Mouse (Mus musculus): Measurements from ENCODE around the gene Tmem170. TPM values are rescaled to one million over a fixed set of nuclear protein-coding genes. Genes with fewer than 3 reads are reported as not detected.

The Tmem170 gene
- polyA plus RNA-seq, 1 experiment from 2014 or later: 4.5 TPM

DNA sequence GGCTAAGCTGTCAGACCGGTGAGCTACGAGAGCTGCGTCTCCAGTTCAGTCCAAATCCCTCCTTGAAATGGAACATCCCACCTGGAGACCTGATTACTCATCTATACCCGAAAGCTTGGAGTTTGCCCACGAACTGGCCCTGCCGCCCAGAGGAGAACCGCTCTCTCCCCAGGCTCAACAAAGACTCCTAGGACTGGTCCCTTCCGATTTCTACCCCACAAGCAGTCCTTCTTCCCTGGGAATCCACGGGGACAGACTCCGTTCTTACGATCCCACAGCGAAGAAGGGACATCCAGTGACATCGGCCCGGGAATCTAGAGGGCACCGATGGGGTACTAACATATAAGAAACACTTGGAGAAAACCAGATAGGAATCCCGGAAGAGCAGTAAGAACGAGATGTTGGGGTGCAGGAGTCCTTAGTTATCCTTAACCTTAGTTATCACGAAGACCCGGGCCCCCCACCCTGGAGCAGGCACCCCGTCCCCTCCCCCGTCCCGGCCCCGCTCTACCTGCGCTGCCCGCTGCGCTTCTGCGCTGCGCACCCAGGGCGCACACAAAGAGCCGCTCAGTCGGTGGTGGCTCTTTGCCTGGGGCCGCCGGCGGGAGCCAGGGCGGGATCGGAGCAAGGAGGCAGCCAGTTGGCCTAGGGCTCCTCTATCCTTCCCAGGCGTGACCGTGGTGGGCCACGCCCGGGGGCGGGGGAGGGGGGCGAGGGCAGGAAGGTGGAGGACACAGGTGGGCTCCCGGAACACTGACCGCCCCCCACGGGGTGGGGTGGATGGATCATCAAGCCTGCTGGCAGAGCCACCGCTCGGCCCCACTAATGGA lies 33.3 kb upstream of the Tmem170 start, which contains the start of gene Chst5:
Chst5 (minus strand) TSS at position 827 of the 830 bp plus-strand sequence.
- Histone ChIP-seq H3K4me2 (ENCODE audit: low read length) (peak within 1 kb of the TSS; percentile 67), H3K4me3 (ENCODE audit: control insufficient read depth in 1 of 2, insufficient read depth in 1 of 2, low read depth in 1 of 2, low read length in 2 of 2) (peak within 1 kb of the TSS; percentile 28 to 31; a peak in 3 of 4 replicates), H3K9ac (ENCODE audit: low read length) (peak within 1 kb of the TSS; percentile 50; the same call in 1 of the 2 replicates), H3K4me1 (ENCODE audit: control insufficient read depth in 2 of 2, insufficient read depth in 2 of 2, low read length in 2 of 2) (peaks cover 7 to 12% of the 10 kb centered on the region in 2 experiments; a peak in 2 of 4 replicates), H3K27ac (replicated peaks in 1 of 2; ENCODE audit: control insufficient read depth in 1 of 2, insufficient read depth in 1 of 2, low read depth in 2 of 2, low read length in 2 of 2) (no peak within 1 kb of the TSS), H3K36me3 (ENCODE audit: control insufficient read depth, insufficient read depth, low read length) (no peaks in the 10 kb centered on the region), H3K9me3 (ENCODE audit: control insufficient read depth, low read length) (no peaks in the 10 kb centered on the region), H3K27me3 (ENCODE audit: control insufficient read depth, insufficient read depth, low read length) (peaks cover 31% of the 10 kb centered on the region)
- no peak for ATAC-seq (ENCODE audit: insufficient number of reproducible peaks, insufficient read depth, low FRiP score, low read depth)
- WGBS: 9% methylated on average over 47 of the region's 47 CpGs

DNA sequence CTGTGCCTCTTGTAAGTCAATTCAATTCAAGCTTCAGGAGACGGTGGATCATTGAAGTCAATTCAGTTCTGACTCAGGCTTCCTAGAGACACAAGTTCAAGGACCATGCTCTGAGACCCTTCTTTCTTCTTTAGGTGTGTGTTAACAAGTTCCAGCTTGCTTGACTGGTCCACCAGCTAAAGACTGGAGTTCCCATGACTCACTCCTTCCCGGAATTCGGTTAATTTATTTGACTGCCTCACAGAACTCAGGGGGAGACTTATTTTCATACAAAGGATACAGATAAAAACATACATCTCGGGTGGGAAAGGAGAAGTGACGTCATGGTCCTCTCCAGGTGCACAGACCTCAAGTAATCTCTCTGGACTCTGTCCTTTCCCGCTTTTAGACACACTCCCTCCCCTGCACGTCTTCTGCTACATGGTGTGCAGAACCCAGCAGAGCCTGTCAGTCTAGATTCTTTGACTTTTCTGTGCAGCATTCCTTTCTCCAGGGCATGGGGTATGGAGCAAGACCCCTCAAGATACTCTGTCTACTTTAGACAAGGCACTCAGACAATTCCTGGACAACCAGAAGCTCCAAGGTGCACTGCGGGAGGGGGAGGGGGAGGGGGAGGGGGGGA lies 29.1 kb upstream of the Tmem170 start:
- ATAC-seq (ENCODE audit: insufficient number of reproducible peaks, insufficient read depth, low FRiP score, low read depth): no peak
- Histone ChIP-seq H3K4me1 (ENCODE audit: control insufficient read depth in 2 of 2, insufficient read depth in 2 of 2, low read length in 2 of 2) (peaks cover 7 to 16% of the 10 kb centered on the region in 2 experiments; a peak in 2 of 4 replicates), H3K27ac (replicated peaks in 1 of 2; ENCODE audit: control insufficient read depth in 1 of 2, insufficient read depth in 1 of 2, low read depth in 2 of 2, low read length in 2 of 2) (no peak overlapping the region), H3K4me3 (ENCODE audit: control insufficient read depth in 1 of 2, insufficient read depth in 1 of 2, low read depth in 1 of 2, low read length in 2 of 2) (no peak overlapping the region), H3K36me3 (ENCODE audit: control insufficient read depth, insufficient read depth, low read length) (no peaks in the 10 kb centered on the region), H3K9ac (ENCODE audit: low read length) (no peak overlapping the region), H3K27me3 (ENCODE audit: control insufficient read depth, insufficient read depth, low read length) (peaks cover 17% of the 10 kb centered on the region), H3K9me3 (ENCODE audit: control insufficient read depth, low read length) (no peaks in the 10 kb centered on the region), H3K4me2 (ENCODE audit: low read length) (no peak overlapping the region)
- WGBS: 41% methylated on average over 8 of the region's 8 CpGs

DNA sequence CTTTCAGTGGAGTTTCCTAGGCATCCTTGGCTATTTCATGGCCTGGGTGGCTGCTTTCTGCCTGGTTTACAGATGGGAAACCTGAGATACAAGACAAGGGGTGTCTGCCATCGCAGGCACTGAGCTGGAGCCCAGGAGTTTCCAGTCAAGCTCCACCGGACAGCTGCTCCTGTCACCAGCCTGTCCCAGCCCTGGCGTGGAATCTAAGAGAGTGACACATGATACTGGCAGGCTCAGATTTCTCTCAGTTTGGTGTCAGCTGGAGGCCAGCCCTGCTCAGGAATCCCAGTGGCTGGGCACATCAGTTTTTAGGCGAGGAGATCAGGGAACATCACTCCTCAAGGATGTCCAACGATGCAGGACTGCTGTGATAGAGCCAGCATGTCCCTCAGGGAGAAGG lies 25.5 kb upstream of the Tmem170 start:
- Histone ChIP-seq H3K27me3 (ENCODE audit: control insufficient read depth, insufficient read depth, low read length) (no peaks in the 10 kb centered on the region), H3K27ac (replicated peaks in 1 of 2; ENCODE audit: control insufficient read depth in 1 of 2, insufficient read depth in 1 of 2, low read depth in 2 of 2, low read length in 2 of 2) (no peak overlapping the region), H3K9ac (ENCODE audit: low read length) (no peak overlapping the region), H3K4me2 (ENCODE audit: low read length) (no peak overlapping the region), H3K4me1 (ENCODE audit: control insufficient read depth in 2 of 2, insufficient read depth in 2 of 2, low read length in 2 of 2) (peaks cover 5 to 7% of the 10 kb centered on the region in 2 experiments; a peak in 1 of 4 replicates), H3K4me3 (ENCODE audit: control insufficient read depth in 1 of 2, insufficient read depth in 1 of 2, low read depth in 1 of 2, low read length in 2 of 2) (no peak overlapping the region), H3K36me3 (ENCODE audit: control insufficient read depth, insufficient read depth, low read length) (no peaks in the 10 kb centered on the region), H3K9me3 (ENCODE audit: control insufficient read depth, low read length) (no peaks in the 10 kb centered on the region)
- no peak for ATAC-seq (ENCODE audit: insufficient number of reproducible peaks, insufficient read depth, low FRiP score, low read depth)
- WGBS: 8% methylated on average over 5 of the region's 5 CpGs

DNA sequence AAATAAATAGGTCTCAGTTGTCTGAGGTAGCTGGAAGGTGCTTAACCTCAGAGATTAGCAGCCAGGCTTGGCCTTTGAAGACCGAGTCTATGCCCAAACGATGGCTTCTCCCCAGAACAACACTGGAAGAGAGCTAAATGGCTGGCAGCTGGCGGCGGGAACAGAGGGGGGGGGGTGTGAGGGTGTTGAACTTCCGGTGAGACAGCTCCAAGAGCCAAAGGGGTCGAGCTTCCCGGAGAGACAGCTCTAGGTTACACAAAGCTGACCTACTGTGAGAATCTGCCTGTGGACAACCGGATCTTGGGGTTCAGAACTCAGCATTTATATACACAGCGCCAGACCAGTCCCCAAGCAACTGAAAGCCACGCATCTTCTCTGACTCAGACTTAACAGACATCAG lies 22.0 kb upstream of the Tmem170 start:
- no peak overlapping the region for H3K9ac ChIP-seq (ENCODE audit: low read length)
- H3K9me3 ChIP-seq (ENCODE audit: control insufficient read depth, low read length): no peaks in the 10 kb centered on the region
- H3K4me3 ChIP-seq (ENCODE audit: control insufficient read depth in 1 of 2, insufficient read depth in 1 of 2, low read depth in 1 of 2, low read length in 2 of 2): no peak overlapping the region
- H3K4me2 ChIP-seq (ENCODE audit: low read length): no peak overlapping the region
- ATAC-seq (ENCODE audit: insufficient number of reproducible peaks, insufficient read depth, low FRiP score, low read depth): no peak; the same call in 1 of the 2 replicates
- H3K27me3 ChIP-seq (ENCODE audit: control insufficient read depth, insufficient read depth, low read length): no peaks in the 10 kb centered on the region
- H3K27ac ChIP-seq (replicated peaks in 1 of 2; ENCODE audit: control insufficient read depth in 1 of 2, insufficient read depth in 1 of 2, low read depth in 2 of 2, low read length in 2 of 2): no peak overlapping the region
- peaks cover 5 to 7% of the 10 kb centered on the region in 2 experiments; a peak in 1 of 4 replicates for H3K4me1 ChIP-seq (ENCODE audit: control insufficient read depth in 2 of 2, insufficient read depth in 2 of 2, low read length in 2 of 2)
- no peaks in the 10 kb centered on the region for H3K36me3 ChIP-seq (ENCODE audit: control insufficient read depth, insufficient read depth, low read length)
- 36% methylated on average over 10 of the region's 10 CpGs for WGBS

DNA sequence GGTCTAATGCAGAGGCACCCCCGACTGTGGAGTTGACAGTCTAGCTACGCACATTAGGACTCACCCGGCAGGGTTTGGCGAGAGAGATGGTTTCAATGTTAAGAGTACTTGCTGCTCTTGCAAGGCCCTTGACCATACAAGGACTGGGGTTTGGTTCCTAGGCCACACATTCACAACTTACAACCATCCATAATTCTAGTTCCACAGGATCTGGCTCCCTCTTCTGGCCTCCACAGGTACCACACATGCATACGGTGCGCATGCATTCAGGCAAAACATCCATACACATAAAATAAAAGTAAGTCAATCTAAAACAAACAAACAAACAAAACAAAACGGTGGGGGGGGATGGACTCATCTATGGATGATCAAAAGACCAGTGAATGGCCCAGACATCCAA lies 18.4 kb upstream of the Tmem170 start:
- WGBS: 87% methylated on average over 7 of the region's 7 CpGs
- Histone ChIP-seq H3K27me3 (ENCODE audit: control insufficient read depth, insufficient read depth, low read length) (peaks cover 22% of the 10 kb centered on the region), H3K9ac (ENCODE audit: low read length) (no peak overlapping the region), H3K4me1 (ENCODE audit: control insufficient read depth in 2 of 2, insufficient read depth in 2 of 2, low read length in 2 of 2) (peaks cover 0 to 2% of the 10 kb centered on the region in 2 experiments; a peak in 1 of 4 replicates), H3K9me3 (ENCODE audit: control insufficient read depth, low read length) (no peaks in the 10 kb centered on the region), H3K4me3 (ENCODE audit: control insufficient read depth in 1 of 2, insufficient read depth in 1 of 2, low read depth in 1 of 2, low read length in 2 of 2) (no peak overlapping the region), H3K36me3 (ENCODE audit: control insufficient read depth, insufficient read depth, low read length) (no peaks in the 10 kb centered on the region), H3K27ac (replicated peaks in 1 of 2; ENCODE audit: control insufficient read depth in 1 of 2, insufficient read depth in 1 of 2, low read depth in 2 of 2, low read length in 2 of 2) (no peak overlapping the region), H3K4me2 (ENCODE audit: low read length) (no peak overlapping the region)
- no peak for ATAC-seq (ENCODE audit: insufficient number of reproducible peaks, insufficient read depth, low FRiP score, low read depth)

DNA sequence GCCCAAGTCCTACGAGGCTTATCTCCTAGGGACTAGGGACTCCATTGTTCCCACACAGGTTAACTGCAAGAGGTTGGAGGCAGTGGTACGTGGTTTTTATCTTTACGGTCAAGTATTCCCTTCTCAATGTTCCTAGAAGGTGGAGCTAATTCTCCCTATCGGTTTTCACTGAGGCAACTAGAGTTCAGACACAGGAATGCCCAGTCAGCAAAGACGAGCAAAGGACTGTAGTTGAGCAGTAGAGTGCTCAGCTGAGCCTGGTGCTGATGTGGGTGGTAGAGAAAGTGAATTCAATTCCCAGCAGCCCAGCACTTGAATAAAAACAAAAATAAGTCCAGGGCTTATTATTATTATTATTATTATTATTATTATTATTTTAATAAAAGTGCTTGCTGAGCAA lies 16.1 kb upstream of the Tmem170 start:
- Histone ChIP-seq H3K27ac (replicated peaks in 1 of 2; ENCODE audit: control insufficient read depth in 1 of 2, insufficient read depth in 1 of 2, low read depth in 2 of 2, low read length in 2 of 2) (no peak overlapping the region), H3K36me3 (ENCODE audit: control insufficient read depth, insufficient read depth, low read length) (no peaks in the 10 kb centered on the region), H3K9me3 (ENCODE audit: control insufficient read depth, low read length) (no peaks in the 10 kb centered on the region), H3K4me1 (ENCODE audit: control insufficient read depth in 2 of 2, insufficient read depth in 2 of 2, low read length in 2 of 2) (peaks cover 5% of the 10 kb centered on the region in 2 experiments; a peak in 3 of 4 replicates), H3K27me3 (ENCODE audit: control insufficient read depth, insufficient read depth, low read length) (peaks cover 40% of the 10 kb centered on the region), H3K4me2 (ENCODE audit: low read length) (no peak overlapping the region), H3K4me3 (ENCODE audit: control insufficient read depth in 1 of 2, insufficient read depth in 1 of 2, low read depth in 1 of 2, low read length in 2 of 2) (no peak overlapping the region), H3K9ac (ENCODE audit: low read length) (no peak overlapping the region)
- 38% methylated on average over 5 of the region's 5 CpGs for WGBS
- ATAC-seq (ENCODE audit: insufficient number of reproducible peaks, insufficient read depth, low FRiP score, low read depth): no peak

DNA sequence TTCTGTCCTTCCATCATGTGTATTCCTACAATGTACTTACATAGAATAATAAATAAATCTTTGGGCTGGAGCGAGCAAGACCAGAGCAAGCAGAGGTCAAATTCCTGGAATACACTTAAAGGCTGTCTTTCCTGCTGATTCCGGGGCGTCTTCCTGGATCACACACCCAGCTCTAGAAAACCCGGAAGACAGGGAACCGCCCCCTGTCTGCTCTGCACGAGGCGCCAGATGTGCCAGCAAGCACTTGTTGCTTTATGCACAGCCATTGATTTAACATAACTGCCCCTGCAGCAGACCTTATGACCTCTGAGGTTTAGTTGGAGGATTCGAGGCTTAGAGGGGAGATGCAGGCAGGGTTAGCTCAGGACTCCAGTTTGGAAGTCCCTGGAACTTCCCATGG lies 15.4 kb upstream of the Tmem170 start:
- H3K9me3 ChIP-seq (ENCODE audit: control insufficient read depth, low read length): no peaks in the 10 kb centered on the region
- H3K4me3 ChIP-seq (ENCODE audit: control insufficient read depth in 1 of 2, insufficient read depth in 1 of 2, low read depth in 1 of 2, low read length in 2 of 2): no peak overlapping the region
- WGBS: 32% methylated on average over 8 of the region's 8 CpGs
- ATAC-seq (ENCODE audit: insufficient number of reproducible peaks, insufficient read depth, low FRiP score, low read depth): no peak
- no peaks in the 10 kb centered on the region for H3K36me3 ChIP-seq (ENCODE audit: control insufficient read depth, insufficient read depth, low read length)
- no peak overlapping the region for H3K27ac ChIP-seq (replicated peaks in 1 of 2; ENCODE audit: control insufficient read depth in 1 of 2, insufficient read depth in 1 of 2, low read depth in 2 of 2, low read length in 2 of 2)
- H3K9ac ChIP-seq (ENCODE audit: low read length): no peak overlapping the region
- H3K4me2 ChIP-seq (ENCODE audit: low read length): no peak overlapping the region
- peaks cover 40% of the 10 kb centered on the region for H3K27me3 ChIP-seq (ENCODE audit: control insufficient read depth, insufficient read depth, low read length)
- H3K4me1 ChIP-seq (ENCODE audit: control insufficient read depth in 2 of 2, insufficient read depth in 2 of 2, low read length in 2 of 2): peaks cover 5% of the 10 kb centered on the region in 2 experiments; a peak in 3 of 4 replicates
